Mouse (Mus musculus) intestine, postnatal 0 days (tissue): ENCODE measurements around the gene Elmo3. TPM values are rescaled to one million over a fixed set of nuclear protein-coding genes. Genes with fewer than 3 reads are reported as not detected.

ENCODE experiments used
- ATAC-seq: fragments of 200-750 bp; cut with Nextera tagmentation; 2 replicates; pipeline ENCODE4 v1.8.0; 2017; ENCODE audit warnings: mild to moderate bottlenecking, moderate TSS enrichment, moderate library complexity
- H3K27ac ChIP-seq: fragments of 300-500 bp; sonication (generic); 2 replicates; pipeline ENCODE4 v1.5.1; 2014; ENCODE audit warnings: mild to moderate bottlenecking, low read depth, low read length, moderate library complexity
- H3K27me3 ChIP-seq: fragments of 300-500 bp; sonication (generic); replicated peaks from 2 replicates; pipeline ENCODE4 v1.6.1; 2014; ENCODE audit warnings: low read length, mixed read lengths; ENCODE audit not compliant: control insufficient read depth, insufficient read depth
- H3K36me3 ChIP-seq: fragments of 300-500 bp; sonication (generic); 2 replicates; pipeline ENCODE4 v1.6.1; 2014; ENCODE audit warnings: mild to moderate bottlenecking, moderate library complexity; ENCODE audit not compliant: control insufficient read depth, insufficient read depth
- H3K4me1 ChIP-seq: fragments of 300-500 bp; sonication (generic); replicated peaks from 2 replicates; pipeline ENCODE4 v1.6.1; 2014; ENCODE audit warnings: antibody characterized with exemption, low read length, mixed read lengths; ENCODE audit not compliant: control insufficient read depth, insufficient read depth
- H3K4me2 ChIP-seq: fragments of 300-500 bp; sonication (generic); replicated peaks from 2 replicates; pipeline ENCODE4 v1.6.1; 2014; ENCODE audit warnings: low read depth, mild to moderate bottlenecking, moderate library complexity
- H3K4me3 ChIP-seq: fragments of 300-500 bp; sonication (generic); 2 replicates; pipeline ENCODE4 v1.5.1; 2014; ENCODE audit warnings: low read depth, low read length
- H3K9ac ChIP-seq: fragments of 300-500 bp; sonication (generic); 2 replicates; pipeline ENCODE4 v1.6.1; 2014; ENCODE audit warnings: mild to moderate bottlenecking, low read depth, low read length
- H3K9me3 ChIP-seq: fragments of 300-500 bp; sonication (generic); 2 replicates; pipeline ENCODE4 v1.6.1; 2016; ENCODE audit warnings: mixed run types; ENCODE audit not compliant: control insufficient read depth
- CTCF ChIP-seq: sonication (generic); IDR thresholded peaks from 2 replicates; pipeline ENCODE4 v1.5.1; 2016; ENCODE audit warnings: low read depth, mild to moderate bottlenecking, control low read depth, antibody characterized with exemption, moderate library complexity
- WGBS: fragments of 180-500 bp; shearing (Covaris S2); extraction: QIAGEN DNeasy Blood & Tissue Kit; methylation state at CpG from one replicate; pipeline ENCODE4 v1.1.7; 2014; 5-methylcytosine and 5-hydroxymethylcytosine counted together
- polyA plus RNA-seq: library from polyadenylated mRNA; unstranded; fragments of >200 nt; fragmentation: Nextera tagmentation; extraction: Ambion mirVana; gene quantifications from 2 replicates; pipeline ENCODE4 v1.2.1, GENCODE M21; 2015

Gene Elmo3
- polyA plus RNA-seq, 1 experiment from 2014 or later: 34.2 TPM

DNA sequence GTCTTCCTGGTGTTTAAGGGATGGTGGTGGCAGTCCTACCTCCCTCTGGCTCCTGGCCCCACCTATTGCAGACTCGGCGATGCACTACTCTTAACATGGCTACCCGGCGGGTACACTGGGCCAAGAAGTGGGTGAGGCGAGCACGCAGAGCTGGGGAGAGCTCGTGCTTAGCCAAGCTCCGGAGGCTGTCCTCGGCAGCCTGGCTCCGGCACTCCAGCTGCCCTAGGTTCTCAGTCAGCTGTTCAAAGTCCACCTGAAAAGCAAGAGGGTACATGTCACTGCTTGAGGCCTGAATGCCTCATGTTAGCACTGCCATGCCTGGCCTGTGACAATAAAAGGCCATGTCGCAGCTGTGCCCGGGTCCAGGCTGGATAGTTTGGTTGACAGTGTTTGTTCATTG is 24.9 kb downstream of the Elmo3 start:
- Histone ChIP-seq H3K4me1 (peaks cover 6% of the 10 kb centered on the region; the same call in 1 of the 2 replicates), H3K4me3 (no peak overlapping the region), H3K27ac (peak overlapping the region; percentile 62), H3K9me3 (no peaks in the 10 kb centered on the region), H3K4me2 (no peak overlapping the region), H3K27me3 (no peaks in the 10 kb centered on the region), H3K36me3 (peaks cover 65% of the 10 kb centered on the region), H3K9ac (no peak overlapping the region)
- ATAC-seq: peak; percentile 46
- 39% methylated on average over 12 of the region's 12 CpGs for WGBS
- no peak for TF ChIP-seq CTCF

- no peaks in the 10 kb centered on the region for H3K9me3 ChIP-seq
- H3K36me3 ChIP-seq: peaks cover 77% of the 10 kb centered on the region
- ATAC-seq: no peak
Observed at GRCm38 (mm10) chr8:105331469-105331868, 26.1 kb downstream of the Elmo3 start.

DNA sequence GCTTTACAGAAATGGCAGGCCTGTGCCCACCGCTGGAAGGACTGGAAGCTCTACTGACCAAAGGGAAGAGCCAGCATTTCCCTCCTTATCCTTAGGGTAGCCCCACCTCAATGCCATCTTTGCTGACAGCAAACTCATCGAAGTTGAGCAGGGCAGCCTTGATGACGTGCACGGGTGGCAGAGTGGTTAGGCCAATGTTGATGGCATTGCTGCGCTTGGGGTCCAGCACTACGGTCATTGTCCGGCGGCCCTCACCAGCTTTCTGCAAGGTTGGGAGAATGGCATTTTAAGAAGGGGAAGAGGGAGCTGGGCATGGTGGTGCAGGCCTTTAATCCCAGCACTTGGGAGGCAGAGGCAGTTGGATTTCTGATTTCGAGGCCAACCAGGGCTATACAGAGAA is 26.5 kb downstream of the Elmo3 start:
- no peak overlapping the region for H3K4me3 ChIP-seq
- H3K27me3 ChIP-seq: no peaks in the 10 kb centered on the region
- H3K9ac ChIP-seq: no peak overlapping the region
- peak overlapping the region; percentile 62; the same call in 1 of the 2 replicates for H3K27ac ChIP-seq
- H3K4me2 ChIP-seq: no peak overlapping the region
- peaks cover 3% of the 10 kb centered on the region; the same call in 1 of the 2 replicates for H3K4me1 ChIP-seq
- 94% methylated on average over 9 of the region's 9 CpGs for WGBS
- ATAC-seq: no peak
- TF ChIP-seq CTCF: no peak
- H3K9me3 ChIP-seq: no peaks in the 10 kb centered on the region
- peaks cover 82% of the 10 kb centered on the region for H3K36me3 ChIP-seq

More at GRCm38 (mm10) chr8:105331469-105331868, 26.1 kb downstream of the Elmo3 start:
- no peak overlapping the region for H3K9ac ChIP-seq
- H3K27me3 ChIP-seq: no peaks in the 10 kb centered on the region
- H3K4me2 ChIP-seq: no peak overlapping the region
- WGBS: 91% methylated on average over 22 of the region's 22 CpGs
- peak overlapping the region; percentile 62; the same call in 1 of the 2 replicates for H3K27ac ChIP-seq
- H3K4me3 ChIP-seq: no peak overlapping the region
- no peak for TF ChIP-seq CTCF
- peaks cover 3% of the 10 kb centered on the region; the same call in 1 of the 2 replicates for H3K4me1 ChIP-seq

- Histone ChIP-seq H3K4me2 (no peak overlapping the region), H3K9ac (no peak overlapping the region), H3K27me3 (no peaks in the 10 kb centered on the region), H3K9me3 (no peaks in the 10 kb centered on the region), H3K27ac (peak overlapping the region; percentile 76), H3K36me3 (peaks cover 87% of the 10 kb centered on the region), H3K4me1 (peaks cover 3% of the 10 kb centered on the region; the same call in 1 of the 2 replicates), H3K4me3 (no peak overlapping the region)
- TF ChIP-seq CTCF: no peak
- ATAC-seq: peak; percentile 73
- WGBS: 39% methylated on average over 2 of the region's 2 CpGs
Observed at GRCm38 (mm10) chr8:105332523-105332922, 27.1 kb downstream of the Elmo3 start.

GRCm38 (mm10) chr8:105336373-105337130 is 31.2 kb downstream of the Elmo3 start:
- Histone ChIP-seq H3K4me3 (no peak overlapping the region), H3K4me1 (peaks cover 7% of the 10 kb centered on the region), H3K27me3 (no peaks in the 10 kb centered on the region), H3K9ac (no peak overlapping the region), H3K36me3 (peaks cover 59% of the 10 kb centered on the region), H3K9me3 (no peaks in the 10 kb centered on the region), H3K4me2 (no peak overlapping the region), H3K27ac (no peak overlapping the region)
- 74% methylated on average over 32 of the region's 32 CpGs for WGBS
- ATAC-seq: no peak
- TF ChIP-seq CTCF: no peak

GRCm38 (mm10) chr8:105338992-105339391 is 33.6 kb downstream of the Elmo3 start:
- peaks cover 5% of the 10 kb centered on the region for H3K4me1 ChIP-seq
- H3K4me2 ChIP-seq: peak overlapping the region; percentile 10; the same call in 1 of the 2 replicates
- WGBS: 35% methylated on average over 4 of the region's 4 CpGs
- peaks cover 43% of the 10 kb centered on the region for H3K36me3 ChIP-seq
- no peak overlapping the region for H3K9ac ChIP-seq
- ATAC-seq: no peak
- TF ChIP-seq CTCF: no peak
- H3K27me3 ChIP-seq: no peaks in the 10 kb centered on the region
- no peaks in the 10 kb centered on the region for H3K9me3 ChIP-seq
- no peak overlapping the region for H3K27ac ChIP-seq
- H3K4me3 ChIP-seq: no peak overlapping the region
